Mouse (Mus musculus): Measurements from ENCODE around the gene Flcn. TPM values are rescaled to one million over a fixed set of nuclear protein-coding genes. Genes with fewer than 3 reads are reported as not detected.

The Flcn gene
- polyA plus RNA-seq (2017; shearing (Covaris generic)) = 73.4 TPM

DNA sequence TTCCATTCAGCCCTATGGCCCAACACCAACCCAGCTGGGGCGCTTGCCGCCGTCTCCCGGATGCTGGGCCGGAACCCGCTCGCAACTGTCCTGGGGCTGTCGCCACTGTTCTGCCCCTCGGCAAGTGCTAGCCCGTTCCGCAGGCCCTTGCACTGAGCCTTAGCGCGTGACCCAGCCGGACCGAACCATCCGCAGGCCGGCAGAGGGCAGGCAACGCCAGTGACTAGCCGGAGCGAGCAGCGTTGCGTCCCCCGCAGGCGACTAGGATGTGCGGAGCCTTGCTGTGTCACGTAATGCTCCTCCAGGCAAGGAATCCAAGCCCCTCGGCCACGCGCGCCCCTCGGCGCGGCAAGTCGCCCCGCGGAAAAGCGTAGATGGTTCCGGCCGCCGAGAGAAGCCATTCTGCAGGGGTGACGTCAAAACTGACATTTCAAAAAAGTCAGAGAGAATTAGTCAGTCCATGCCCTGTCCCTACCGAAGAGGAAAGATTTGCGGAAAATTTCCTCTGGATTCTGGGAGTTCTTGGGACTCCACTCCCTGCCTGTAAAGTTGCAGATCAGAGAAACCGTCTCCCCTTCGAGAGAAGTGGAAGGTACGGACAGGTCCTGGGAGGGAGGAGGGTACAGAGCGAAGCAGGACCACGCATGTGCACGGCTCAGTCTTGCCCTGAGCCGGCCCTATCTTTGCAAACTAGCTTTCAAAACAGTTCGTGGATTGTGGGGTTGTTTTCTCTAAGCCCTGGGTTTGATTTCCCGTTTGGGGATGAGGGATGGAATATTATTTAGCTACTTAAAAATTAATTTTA is at the start of gene Flcn:
Gene Flcn, minus strand, starts transcription at position 347 of the 805 bp plus-strand sequence.

DNA sequence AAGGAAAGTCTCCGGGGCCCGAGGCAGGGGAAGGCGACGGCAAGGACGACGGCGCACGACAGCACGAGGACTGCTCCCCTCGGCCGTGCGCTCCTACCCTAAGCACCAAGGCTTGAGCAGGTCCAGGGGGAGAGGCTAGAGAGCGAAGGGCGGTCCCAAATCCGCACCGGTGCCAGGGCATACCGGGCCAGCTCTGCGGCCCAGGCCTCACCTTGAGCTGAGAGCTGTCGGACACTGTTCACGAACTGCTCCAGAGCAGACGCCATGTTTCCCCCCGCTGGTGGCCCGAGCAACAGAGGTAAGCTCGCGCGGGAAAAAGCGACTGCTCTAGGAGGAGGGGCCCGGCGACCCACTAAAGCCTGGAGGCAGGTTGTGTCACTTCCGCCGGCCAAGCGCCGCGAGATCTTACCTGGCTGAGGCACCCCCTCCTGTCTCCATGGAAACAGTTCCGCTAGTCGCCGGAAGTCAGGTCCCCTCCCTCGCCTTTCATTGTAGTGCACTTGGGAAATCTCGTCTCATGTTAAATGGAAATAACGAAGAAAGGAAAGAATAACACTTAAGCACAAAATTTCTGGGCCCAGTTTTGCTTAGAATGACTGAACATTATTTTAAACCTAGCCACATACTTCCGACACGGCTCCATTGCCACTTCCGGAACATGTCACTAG is 29.8 kb upstream of the Flcn start, which contains the start of gene Cops3:
Gene Cops3, minus strand, starts transcription at position 380 of the 668 bp plus-strand sequence.

GRCm38 (mm10) chr11:59839008-59839458 is 29.2 kb upstream of the Flcn start, which contains the start of gene Nt5m:
Gene Nt5m, plus strand, starts transcription at chr11:59839447.

DNA sequence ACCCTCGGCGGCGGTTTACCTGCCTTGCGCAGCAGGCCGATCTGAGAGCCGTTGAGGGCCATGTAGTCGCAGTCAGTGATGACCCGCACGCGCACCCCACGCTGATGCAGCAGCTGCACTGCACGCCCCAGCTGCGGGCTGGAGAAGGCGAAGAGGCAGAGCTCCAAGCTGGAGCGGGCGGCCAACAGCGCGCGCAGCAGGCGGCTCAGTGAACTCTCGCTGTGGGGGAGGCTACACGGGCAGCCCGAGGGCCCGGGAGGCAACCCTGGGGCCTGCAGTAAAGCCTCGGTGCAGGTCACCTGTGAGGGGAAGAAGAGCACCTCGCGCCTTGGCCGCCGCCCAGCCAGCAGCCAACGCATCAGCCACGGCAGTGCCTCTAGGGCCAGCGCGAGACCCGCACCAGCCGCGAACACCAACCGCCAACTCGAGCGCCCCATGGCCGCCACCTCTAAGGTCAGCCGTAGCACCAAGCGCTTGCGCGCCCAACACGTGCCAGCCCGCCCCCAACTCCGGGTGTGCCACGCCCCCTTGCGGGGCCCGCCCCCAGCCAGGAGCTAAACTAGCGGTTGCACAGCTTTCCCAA is 22.5 kb downstream of the Flcn start, which contains the start of gene Pld6:
Gene Pld6, minus strand, starts transcription at position 447 of the 583 bp plus-strand sequence.

Other genes starting within 250 kb of the Flcn start
- gene Olfr222, start 233.8 kb downstream of the Flcn start, polyA plus RNA-seq (2017; shearing (Covaris generic)) = not detected
- not detected for gene Olfr223, start 216.7 kb downstream of the Flcn start, polyA plus RNA-seq (2017; shearing (Covaris generic))
- gene Mprip, start 148.7 kb downstream of the Flcn start, polyA plus RNA-seq (2017; shearing (Covaris generic)) = 9.3 TPM
- gene Pld6, start 22.4 kb downstream of the Flcn start, polyA plus RNA-seq (2017; shearing (Covaris generic)) = not detected
- 12.9 TPM for gene Nt5m, start 29.4 kb upstream of the Flcn start, polyA plus RNA-seq (2017; shearing (Covaris generic))
- gene Cops3, start 29.8 kb upstream of the Flcn start, polyA plus RNA-seq (2017; shearing (Covaris generic)) = 112 TPM
- 7.4 TPM for gene Med9, start 138.2 kb upstream of the Flcn start, polyA plus RNA-seq (2017; shearing (Covaris generic))
- gene Rasd1, start 154.9 kb upstream of the Flcn start, polyA plus RNA-seq (2017; shearing (Covaris generic)) = not detected
- 2.8 TPM for gene Pemt, start 236.5 kb upstream of the Flcn start, polyA plus RNA-seq (2017; shearing (Covaris generic))

Data from CD4-positive, CD25-positive, alpha-beta regulatory T cell, adult 9 weeks (primary cell).